Mouse (Mus musculus): ENCODE measurements around the gene Capzb. TPM values are rescaled to one million over a fixed set of nuclear protein-coding genes. Genes with fewer than 3 reads are reported as not detected.
A peak's percentile ranks its signal among the peaks of the same experiment; 100 is the strongest.

Gene Capzb
- polyA plus RNA-seq, 1 experiment from 2014 or later = 425 TPM

DNA sequence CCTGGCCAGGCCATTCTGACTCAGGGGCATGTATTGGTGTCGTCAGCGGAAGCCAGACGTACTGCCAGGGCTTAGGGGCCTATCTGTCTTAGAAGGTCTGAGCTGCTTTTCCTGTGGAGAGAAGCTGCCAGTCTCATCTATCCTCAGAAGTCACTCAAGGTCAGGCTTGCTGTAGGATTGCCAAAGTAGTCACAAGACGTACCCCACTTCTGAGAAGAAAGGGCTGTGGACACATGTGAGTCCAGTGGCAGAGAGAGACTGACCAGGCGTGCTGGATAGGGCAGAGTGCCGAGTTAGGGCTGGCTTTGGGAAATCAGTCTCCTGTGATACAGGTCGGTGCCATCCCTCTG is 40.4 kb downstream of the Capzb start:
- no peak overlapping the region for H3K4me3 ChIP-seq (replicated peaks)
- peaks cover 57% of the 10 kb centered on the region for H3K4me1 ChIP-seq (replicated peaks)
- no peak overlapping the region for H3K27ac ChIP-seq
- H3K9ac ChIP-seq = no peak overlapping the region
- ATAC-seq = no peak
- no peaks in the 10 kb centered on the region for H3K36me3 ChIP-seq
- WGBS = 80% methylated on average over 7 of the region's 7 CpGs
- H3K27me3 ChIP-seq (replicated peaks) = no peaks in the 10 kb centered on the region
- H3K4me2 ChIP-seq (replicated peaks) = no peak overlapping the region
- H3K9me3 ChIP-seq = no peaks in the 10 kb centered on the region

GRCm38 (mm10) chr4:139233755-139234254 is 41.1 kb downstream of the Capzb start:
- Histone ChIP-seq H3K9me3 (no peaks in the 10 kb centered on the region), H3K4me2 (replicated peaks) (no peak overlapping the region), H3K9ac (no peak overlapping the region), H3K4me3 (replicated peaks) (no peak overlapping the region), H3K27ac (0 out of 2 replicates have a peak overlapping the region, but pooled peaks have one; percentile 36), H3K4me1 (replicated peaks) (peaks cover 56% of the 10 kb centered on the region), H3K27me3 (replicated peaks) (no peaks in the 10 kb centered on the region), H3K36me3 (no peaks in the 10 kb centered on the region)
- no peak for ATAC-seq
- WGBS = 40% methylated on average over 4 of the region's 4 CpGs

DNA sequence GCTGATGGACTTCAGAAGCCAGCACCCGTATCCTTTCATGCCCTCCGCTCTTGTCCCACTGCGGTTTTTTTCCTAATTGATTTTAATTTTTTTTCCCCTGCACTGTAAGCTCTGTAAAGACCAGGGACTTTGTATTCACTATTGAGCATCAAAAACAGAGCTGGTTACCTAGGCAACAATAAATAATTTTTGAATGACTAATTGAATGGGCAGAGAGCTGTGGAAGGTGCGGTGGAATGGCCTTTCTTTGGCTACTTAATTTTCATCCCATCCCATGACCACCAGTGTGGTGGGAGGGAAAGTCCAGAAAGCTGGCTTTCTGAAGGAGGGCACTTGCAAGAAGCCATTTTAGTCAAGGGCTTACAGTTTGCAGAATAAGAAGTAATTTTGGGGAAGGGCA is 41.6 kb downstream of the Capzb start:
- Histone ChIP-seq H3K4me3 (replicated peaks) (no peak overlapping the region), H3K9ac (no peak overlapping the region), H3K9me3 (no peaks in the 10 kb centered on the region), H3K4me2 (replicated peaks) (no peak overlapping the region), H3K4me1 (replicated peaks) (peaks cover 54% of the 10 kb centered on the region), H3K27me3 (replicated peaks) (no peaks in the 10 kb centered on the region), H3K36me3 (no peaks in the 10 kb centered on the region), H3K27ac (no peak overlapping the region)
- 81% methylated on average over 4 of the region's 4 CpGs for WGBS
- no peak for ATAC-seq

DNA sequence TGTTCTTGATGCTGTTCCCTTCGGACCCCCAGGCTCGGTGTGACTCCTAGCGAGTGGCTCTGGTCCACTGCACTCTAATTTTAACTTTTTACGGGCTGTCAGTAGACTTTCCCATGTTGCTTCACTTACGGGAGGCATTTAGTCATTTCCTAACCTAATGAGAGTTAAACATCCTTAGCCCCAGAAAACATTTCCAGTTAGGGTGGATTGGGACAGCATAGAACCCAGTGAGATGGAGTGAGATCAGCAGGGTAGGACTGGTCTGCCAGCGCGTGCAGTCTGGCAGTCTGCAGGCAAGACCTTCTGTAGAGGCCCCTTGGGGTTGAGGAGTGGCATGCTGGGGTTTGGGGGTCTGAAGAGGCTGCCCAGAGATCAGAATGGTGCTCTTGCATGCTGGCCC is 42.9 kb downstream of the Capzb start:
- H3K27me3 ChIP-seq (replicated peaks) = no peaks in the 10 kb centered on the region

GRCm38 (mm10) chr4:139238612-139239011 is 45.9 kb downstream of the Capzb start:
- WGBS = 72% methylated on average over 16 of the region's 16 CpGs
- no peak overlapping the region for H3K9ac ChIP-seq
- H3K36me3 ChIP-seq = peaks cover 8% of the 10 kb centered on the region
- no peak for ATAC-seq
- no peak overlapping the region for H3K4me3 ChIP-seq (replicated peaks)
- peak overlapping the region; percentile 29 for H3K27ac ChIP-seq
- H3K9me3 ChIP-seq = no peaks in the 10 kb centered on the region
- no peaks in the 10 kb centered on the region for H3K27me3 ChIP-seq (replicated peaks)
- H3K4me1 ChIP-seq (replicated peaks) = peaks cover 15% of the 10 kb centered on the region
- no peak overlapping the region for H3K4me2 ChIP-seq (replicated peaks)

More for the DNA sequence above, 42.9 kb downstream of the Capzb start:
- WGBS = 87% methylated on average over 7 of the region's 7 CpGs
- peaks cover 4% of the 10 kb centered on the region for H3K36me3 ChIP-seq
- H3K9ac ChIP-seq = no peak overlapping the region
- H3K27ac ChIP-seq = no peak overlapping the region
- no peak overlapping the region for H3K4me3 ChIP-seq (replicated peaks)
- ATAC-seq = no peak
- H3K9me3 ChIP-seq = no peaks in the 10 kb centered on the region
- no peak overlapping the region for H3K4me2 ChIP-seq (replicated peaks)
- H3K4me1 ChIP-seq (replicated peaks) = peaks cover 45% of the 10 kb centered on the region

GRCm38 (mm10) chr4:139240334-139240733 is 47.6 kb downstream of the Capzb start:
- H3K9ac ChIP-seq = no peak overlapping the region
- 76% methylated on average over 6 of the region's 6 CpGs for WGBS
- H3K36me3 ChIP-seq = peaks cover 8% of the 10 kb centered on the region
- no peaks in the 10 kb centered on the region for H3K27me3 ChIP-seq (replicated peaks)
- H3K4me3 ChIP-seq (replicated peaks) = no peak overlapping the region
- ATAC-seq = no peak
- H3K9me3 ChIP-seq = no peaks in the 10 kb centered on the region
- H3K4me2 ChIP-seq (replicated peaks) = no peak overlapping the region
- H3K27ac ChIP-seq = no peak overlapping the region
- H3K4me1 ChIP-seq (replicated peaks) = peaks cover 17% of the 10 kb centered on the region

DNA sequence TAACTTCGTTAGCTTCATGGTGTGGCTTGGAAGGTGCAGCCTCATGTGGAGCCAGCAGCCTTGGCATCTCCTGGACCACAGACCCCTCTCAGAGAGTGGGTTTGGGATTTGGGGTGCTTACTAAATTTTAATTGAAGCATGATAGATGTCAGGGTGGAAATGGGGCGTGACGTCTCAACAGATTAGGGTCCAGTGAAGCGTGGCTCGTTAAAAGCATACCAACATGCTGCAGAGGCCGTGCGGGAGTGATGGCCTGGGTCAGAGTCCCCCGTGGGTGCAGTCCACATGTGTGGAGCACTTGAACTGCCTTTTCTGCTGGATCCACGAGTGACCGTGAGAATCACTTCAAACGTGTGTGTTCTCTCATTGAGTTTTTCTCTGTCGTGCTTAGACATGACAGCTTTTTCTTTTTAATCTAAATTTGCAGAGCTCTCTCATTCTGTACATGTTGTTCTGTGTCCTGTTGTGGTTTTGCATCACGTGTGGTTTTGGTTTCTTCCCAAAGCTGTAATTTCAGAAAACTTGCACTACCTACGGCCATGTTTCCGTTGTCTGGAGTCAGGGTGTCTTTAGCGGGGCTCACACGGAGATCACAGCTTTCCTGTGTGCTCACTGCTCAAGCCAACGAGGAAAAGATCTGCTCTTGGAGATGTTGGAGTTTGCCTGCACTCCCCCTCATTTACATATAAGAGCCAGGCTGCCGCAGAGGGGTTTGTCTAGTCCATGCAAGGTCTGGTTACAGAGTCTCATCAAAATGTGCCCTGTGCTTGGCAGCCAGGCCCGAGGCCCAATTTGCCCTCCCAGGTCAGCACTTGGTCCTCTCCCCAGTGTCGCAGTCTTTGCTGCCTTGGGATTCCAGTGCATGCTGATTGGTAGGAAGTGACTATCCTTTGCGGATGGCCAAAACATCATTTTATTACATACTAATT is 49.2 kb downstream of the Capzb start:
- Histone ChIP-seq H3K27ac (no peak overlapping the region), H3K9ac (no peak overlapping the region), H3K9me3 (no peaks in the 10 kb centered on the region), H3K4me3 (replicated peaks) (no peak overlapping the region), H3K4me1 (replicated peaks) (peaks cover 29% of the 10 kb centered on the region), H3K36me3 (peaks cover 11% of the 10 kb centered on the region), H3K4me2 (replicated peaks) (no peak overlapping the region), H3K27me3 (replicated peaks) (no peaks in the 10 kb centered on the region)
- WGBS = 78% methylated on average over 22 of the region's 22 CpGs
- ATAC-seq = no peak

DNA sequence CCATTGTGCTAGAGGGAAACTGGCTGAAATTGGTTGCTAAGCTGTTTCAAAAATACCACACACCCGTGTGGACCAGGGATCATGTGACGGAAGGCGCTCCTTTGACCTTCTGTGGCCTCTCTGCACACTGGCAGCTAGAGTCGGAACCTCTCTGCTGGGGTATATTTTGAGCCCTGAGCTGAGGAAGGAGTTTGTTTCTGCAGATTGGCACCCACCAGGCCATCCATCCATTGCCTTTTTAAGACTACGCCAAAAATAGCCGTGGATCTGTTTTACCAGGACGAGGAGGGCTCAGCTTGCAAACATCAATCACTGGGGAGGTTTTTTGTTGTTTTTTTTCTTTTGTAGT is 49.9 kb downstream of the Capzb start:
- Histone ChIP-seq H3K9ac (no peak overlapping the region), H3K4me3 (replicated peaks) (no peak overlapping the region), H3K27me3 (replicated peaks) (no peaks in the 10 kb centered on the region), H3K9me3 (no peaks in the 10 kb centered on the region), H3K4me1 (replicated peaks) (peaks cover 35% of the 10 kb centered on the region), H3K36me3 (peaks cover 11% of the 10 kb centered on the region), H3K4me2 (replicated peaks) (no peak overlapping the region), H3K27ac (no peak overlapping the region)
- no peak for ATAC-seq
- WGBS = 59% methylated on average over 7 of the region's 7 CpGs

DNA sequence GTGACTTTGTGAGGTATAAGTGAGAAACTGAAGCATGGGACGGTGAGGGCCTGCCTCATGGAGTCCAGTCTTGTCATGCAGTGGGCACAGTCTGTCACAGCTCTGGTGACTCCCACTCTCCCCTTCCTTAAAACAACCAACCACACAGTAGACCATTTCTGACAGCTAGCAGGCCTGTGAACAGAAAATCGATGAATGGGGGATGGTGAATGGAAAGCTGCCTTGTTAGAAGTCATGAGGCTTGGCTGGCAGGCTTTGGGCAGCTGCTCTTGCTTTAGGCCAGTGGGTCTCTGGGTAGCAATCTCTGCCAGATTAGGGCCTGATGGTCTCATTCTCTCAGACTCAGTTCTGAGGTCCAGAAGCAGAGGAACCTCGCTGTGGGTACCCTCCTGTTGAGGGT is 51.5 kb downstream of the Capzb start:
- H3K27me3 ChIP-seq (replicated peaks) = no peaks in the 10 kb centered on the region
- WGBS = 80% methylated on average over 3 of the region's 3 CpGs
- no peak overlapping the region for H3K4me3 ChIP-seq (replicated peaks)
- no peak overlapping the region for H3K9ac ChIP-seq
- no peak overlapping the region for H3K27ac ChIP-seq
- no peak for ATAC-seq
- no peak overlapping the region for H3K4me2 ChIP-seq (replicated peaks)
- no peaks in the 10 kb centered on the region for H3K9me3 ChIP-seq
- peaks cover 11% of the 10 kb centered on the region for H3K36me3 ChIP-seq
- peaks cover 42% of the 10 kb centered on the region for H3K4me1 ChIP-seq (replicated peaks)

DNA sequence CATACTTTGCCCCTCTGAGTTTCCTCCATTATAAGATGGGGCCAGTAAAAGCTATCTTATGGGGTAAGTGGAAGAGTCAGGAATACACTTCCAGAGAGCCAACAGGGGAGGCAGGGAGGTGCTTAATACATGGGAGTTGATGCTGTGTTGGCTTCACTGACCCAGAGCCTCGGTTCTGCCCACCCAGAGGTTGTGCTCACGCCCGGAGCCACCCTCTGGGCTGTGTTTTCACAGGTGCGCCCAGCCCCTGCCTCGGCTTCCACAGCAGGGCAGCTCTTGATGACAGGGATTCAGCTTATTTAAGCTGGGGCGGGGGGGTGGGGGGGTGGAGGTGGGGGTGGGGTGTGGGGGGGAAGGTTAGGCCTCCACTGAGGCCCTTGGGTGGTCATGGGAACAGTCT is 52.1 kb downstream of the Capzb start:
- Histone ChIP-seq H3K27ac (no peak overlapping the region), H3K4me3 (replicated peaks) (no peak overlapping the region), H3K27me3 (replicated peaks) (no peaks in the 10 kb centered on the region), H3K9ac (no peak overlapping the region), H3K4me2 (replicated peaks) (no peak overlapping the region), H3K4me1 (replicated peaks) (peaks cover 48% of the 10 kb centered on the region), H3K36me3 (peaks cover 11% of the 10 kb centered on the region), H3K9me3 (no peaks in the 10 kb centered on the region)
- no peak for ATAC-seq
- 85% methylated on average over 5 of the region's 6 CpGs for WGBS

DNA sequence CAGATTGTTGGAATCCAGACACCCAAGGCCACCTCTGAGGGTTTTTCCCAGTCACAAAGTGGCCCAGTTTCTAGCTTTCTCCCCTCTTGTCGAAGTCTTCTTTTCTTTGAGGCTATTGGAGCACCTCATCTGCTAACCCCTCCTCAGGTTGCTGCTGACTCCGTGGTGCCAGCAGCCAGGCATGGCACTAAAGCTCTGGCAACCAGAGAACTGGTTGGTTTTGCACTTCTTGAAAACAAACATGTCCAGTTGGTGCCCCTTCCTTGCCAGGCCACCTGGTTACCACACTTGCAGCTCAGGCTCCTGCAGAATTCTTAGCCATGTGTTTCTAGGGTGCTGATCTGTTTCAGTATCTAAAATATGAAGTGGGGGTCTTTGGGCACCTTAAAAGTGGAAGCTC is 52.8 kb downstream of the Capzb start:
- Histone ChIP-seq H3K4me3 (replicated peaks) (no peak overlapping the region), H3K4me2 (replicated peaks) (no peak overlapping the region), H3K36me3 (peaks cover 6% of the 10 kb centered on the region), H3K9me3 (no peaks in the 10 kb centered on the region), H3K4me1 (replicated peaks) (peaks cover 56% of the 10 kb centered on the region), H3K9ac (no peak overlapping the region), H3K27me3 (replicated peaks) (no peaks in the 10 kb centered on the region), H3K27ac (no peak overlapping the region)
- ATAC-seq = no peak
- 88% methylated on average over 2 of the region's 2 CpGs for WGBS

DNA sequence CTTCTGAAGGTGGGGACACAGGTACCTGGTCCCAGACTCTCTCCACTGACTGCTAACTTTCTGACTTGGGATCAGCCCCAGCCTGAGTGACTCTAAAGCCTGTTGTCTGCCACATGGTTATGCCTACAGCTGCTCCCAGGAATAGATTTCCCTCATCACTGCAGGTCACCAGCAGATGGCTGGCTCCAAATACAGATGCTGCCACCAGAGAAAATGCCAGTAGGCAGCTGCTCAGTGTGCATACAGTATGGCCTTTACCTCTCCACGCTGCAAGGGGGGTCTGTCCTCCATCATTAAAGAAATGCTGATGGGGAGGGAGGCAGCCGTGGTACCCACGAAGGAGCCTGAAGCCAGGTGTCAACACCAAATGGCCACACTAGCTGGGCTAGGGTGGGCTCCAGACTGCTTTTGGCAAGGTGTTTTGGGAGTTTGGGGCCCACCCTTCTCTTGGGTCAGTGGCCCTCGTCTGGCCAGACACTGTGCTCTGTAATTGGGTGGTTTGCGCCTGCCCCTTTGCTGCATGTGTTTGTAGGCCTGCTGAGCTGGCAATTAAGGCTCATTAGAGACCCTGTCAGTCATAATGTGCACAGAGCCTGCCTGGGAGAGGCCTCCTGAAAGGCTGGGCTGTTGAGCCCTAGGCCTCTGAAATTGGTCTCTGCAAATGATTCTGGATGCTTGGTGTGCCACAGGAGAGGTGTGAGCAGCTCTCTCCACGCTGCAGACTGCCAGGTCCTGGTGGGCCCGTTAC is 53.6 kb downstream of the Capzb start:
- Histone ChIP-seq H3K4me1 (replicated peaks) (peaks cover 62% of the 10 kb centered on the region), H3K4me2 (replicated peaks) (no peak overlapping the region), H3K36me3 (0 out of 2 replicates have a peak, but pooled peaks cover 3% of the 10 kb centered on the region), H3K27me3 (replicated peaks) (no peaks in the 10 kb centered on the region), H3K9me3 (no peaks in the 10 kb centered on the region), H3K9ac (no peak overlapping the region), H3K4me3 (replicated peaks) (no peak overlapping the region), H3K27ac (no peak overlapping the region)
- 72% methylated on average over 7 of the region's 7 CpGs for WGBS
- no peak for ATAC-seq
